Mouse (Mus musculus): ENCODE results near the gene Stx16. TPM values are rescaled to one million over a fixed set of nuclear protein-coding genes. Genes with fewer than 3 reads are reported as not detected.

The Stx16 gene
- polyA plus RNA-seq, 2 experiments: 2.1 to 10.9 TPM

DNA sequence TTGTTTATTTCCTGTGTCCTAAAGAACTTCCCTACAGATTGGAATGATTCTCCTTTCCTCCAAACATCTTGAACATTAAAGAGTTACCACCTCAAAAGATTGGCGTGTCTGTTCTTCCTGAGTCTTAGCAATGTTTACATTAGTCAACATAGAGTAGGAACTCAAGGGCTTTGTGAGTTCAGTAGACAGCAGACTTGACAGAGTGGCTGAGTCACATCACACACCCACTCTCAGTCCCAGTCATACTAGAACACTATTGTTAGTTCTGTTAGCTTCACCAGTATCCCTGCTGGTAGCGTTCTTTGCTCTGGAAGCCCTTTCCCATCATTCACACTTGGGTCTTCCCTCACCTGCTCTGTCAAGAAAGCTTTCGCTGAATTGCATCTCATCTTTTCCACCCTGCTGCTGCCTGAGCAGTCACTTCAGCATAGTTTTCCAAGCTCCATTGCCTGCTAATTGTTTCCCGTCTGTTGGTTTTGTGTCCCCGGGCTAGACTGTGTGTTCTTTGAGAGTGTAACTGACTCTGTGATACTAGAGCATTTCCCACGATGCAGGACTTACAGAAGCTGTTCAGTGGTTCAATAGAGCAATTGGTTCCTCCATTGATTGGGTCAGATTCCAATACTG lies 8.2 kb upstream of the Stx16 start:
- 64% methylated on average over 6 of the region's 6 CpGs for WGBS (ENCODE audit: insufficient replicate concordance)
- H3K4me2 ChIP-seq (ENCODE audit: low read depth): no peak overlapping the region
- H3K4me1 ChIP-seq (replicated peaks; ENCODE audit: control insufficient read depth in 2 of 2, insufficient read depth in 2 of 2, low read length in 1 of 2): peaks cover 0 to 4% of the 10 kb centered on the region in 2 experiments; a peak in 2 of 4 replicates
- no peak overlapping the region for H3K27ac ChIP-seq
- no peak for TF ChIP-seq EP300 (IDR thresholded peaks at IDR 0.05; ENCODE audit: low read depth)
- no peak for TF ChIP-seq CTCF (IDR thresholded peaks at IDR 0.05; ENCODE audit: low read depth)
- no peaks in the 10 kb centered on the region for H3K36me3 ChIP-seq (replicated peaks; ENCODE audit: control insufficient read depth, insufficient read depth, low read depth)
- no peaks in the 10 kb centered on the region for H3K27me3 ChIP-seq (ENCODE audit: control insufficient read depth, insufficient read depth, low read length)
- ATAC-seq (ENCODE audit: insufficient read depth) (no peak), DNase-seq (ENCODE audit: low read depth in 3 of 3, low spot score in 3 of 3) (no peak)
- no peak overlapping the region for H3K4me3 ChIP-seq (ENCODE audit: insufficient read depth in 1 of 2, low read depth in 2 of 2, low read length in 2 of 2)
- H3K9ac ChIP-seq (replicated peaks): no peak overlapping the region
- no peaks in the 10 kb centered on the region for H3K9me3 ChIP-seq (ENCODE audit: control insufficient read depth, low read length)

DNA sequence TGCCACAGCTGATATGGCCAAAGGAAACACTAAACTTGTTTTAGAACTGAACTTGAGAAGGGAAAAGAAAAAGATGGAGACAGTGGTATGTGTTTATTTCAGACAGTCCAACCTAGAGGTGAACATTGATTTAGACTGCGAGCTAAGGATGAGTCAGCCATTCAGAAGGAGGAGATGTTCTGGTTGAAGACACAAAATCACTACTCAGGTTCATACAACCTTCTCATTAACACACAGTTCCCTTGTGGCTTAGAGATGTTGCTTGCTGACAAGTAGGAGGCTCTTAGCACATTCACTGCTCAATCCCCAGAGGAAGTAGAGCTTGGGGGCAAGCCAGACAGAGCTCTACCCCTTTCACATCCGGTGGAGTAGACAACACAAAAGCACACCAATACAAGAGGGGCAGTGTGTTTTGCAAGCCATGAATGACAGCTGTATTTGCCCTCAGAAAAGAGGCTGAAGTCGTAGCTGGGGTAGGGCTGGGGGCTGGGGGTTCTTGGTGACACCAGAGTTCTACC lies 6.5 kb upstream of the Stx16 start:
- Histone ChIP-seq H3K4me2 (ENCODE audit: low read depth) (no peak overlapping the region), H3K27me3 (ENCODE audit: control insufficient read depth, insufficient read depth, low read length) (no peaks in the 10 kb centered on the region), H3K36me3 (replicated peaks; ENCODE audit: control insufficient read depth, insufficient read depth, low read depth) (no peaks in the 10 kb centered on the region), H3K9ac (replicated peaks) (no peak overlapping the region), H3K27ac (no peak overlapping the region), H3K4me1 (replicated peaks; ENCODE audit: control insufficient read depth in 2 of 2, insufficient read depth in 2 of 2, low read length in 1 of 2) (peaks cover 0 to 4% of the 10 kb centered on the region in 2 experiments; a peak in 2 of 4 replicates), H3K4me3 (ENCODE audit: insufficient read depth in 1 of 2, low read depth in 2 of 2, low read length in 2 of 2) (no peak overlapping the region), H3K9me3 (ENCODE audit: control insufficient read depth, low read length) (no peaks in the 10 kb centered on the region)
- WGBS (ENCODE audit: insufficient replicate concordance): 43% methylated on average over 3 of the region's 3 CpGs
- TF ChIP-seq EP300 (IDR thresholded peaks at IDR 0.05; ENCODE audit: low read depth): no peak
- no peak for TF ChIP-seq CTCF (IDR thresholded peaks at IDR 0.05; ENCODE audit: low read depth)
- DNase-seq (ENCODE audit: low read depth in 3 of 3, low spot score in 3 of 3) (no peak), ATAC-seq (ENCODE audit: insufficient read depth) (no peak)

DNA sequence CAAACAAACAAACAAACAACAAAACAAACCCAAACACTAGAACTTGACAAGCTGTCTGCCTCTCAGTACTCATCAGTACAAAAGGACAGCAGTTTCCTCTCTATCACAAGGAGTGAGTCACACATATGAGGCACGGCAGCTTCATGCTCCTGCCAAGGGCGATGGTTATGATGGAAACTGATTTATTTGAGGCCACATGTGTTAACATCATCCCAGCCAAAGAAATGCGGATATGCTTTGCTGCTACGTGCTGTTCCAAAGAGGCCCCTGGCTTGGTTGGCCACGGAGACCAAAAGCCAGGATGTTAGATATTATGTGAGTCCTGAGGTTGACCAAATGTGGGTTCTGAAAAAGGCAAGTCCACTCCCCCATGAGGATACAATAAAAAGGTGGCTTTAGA lies 4.7 kb upstream of the Stx16 start:
- Histone ChIP-seq H3K27me3 (ENCODE audit: control insufficient read depth, insufficient read depth, low read length) (no peaks in the 10 kb centered on the region), H3K9me3 (ENCODE audit: control insufficient read depth, low read length) (no peaks in the 10 kb centered on the region), H3K4me1 (replicated peaks; ENCODE audit: control insufficient read depth in 2 of 2, insufficient read depth in 2 of 2, low read length in 1 of 2) (peaks cover 0 to 10% of the 10 kb centered on the region in 2 experiments; a peak in 3 of 4 replicates), H3K4me3 (ENCODE audit: insufficient read depth in 1 of 2, low read depth in 2 of 2, low read length in 2 of 2) (no peak overlapping the region), H3K4me2 (ENCODE audit: low read depth) (no peak overlapping the region), H3K27ac (no peak overlapping the region), H3K36me3 (replicated peaks; ENCODE audit: control insufficient read depth, insufficient read depth, low read depth) (no peaks in the 10 kb centered on the region), H3K9ac (replicated peaks) (no peak overlapping the region)
- TF ChIP-seq CTCF (IDR thresholded peaks at IDR 0.05; ENCODE audit: low read depth): no peak
- WGBS (ENCODE audit: insufficient replicate concordance): 68% methylated on average over 5 of the region's 5 CpGs
- DNase-seq (ENCODE audit: low read depth in 3 of 3, low spot score in 3 of 3): no peak
- no peak for ATAC-seq (ENCODE audit: insufficient read depth)

DNA sequence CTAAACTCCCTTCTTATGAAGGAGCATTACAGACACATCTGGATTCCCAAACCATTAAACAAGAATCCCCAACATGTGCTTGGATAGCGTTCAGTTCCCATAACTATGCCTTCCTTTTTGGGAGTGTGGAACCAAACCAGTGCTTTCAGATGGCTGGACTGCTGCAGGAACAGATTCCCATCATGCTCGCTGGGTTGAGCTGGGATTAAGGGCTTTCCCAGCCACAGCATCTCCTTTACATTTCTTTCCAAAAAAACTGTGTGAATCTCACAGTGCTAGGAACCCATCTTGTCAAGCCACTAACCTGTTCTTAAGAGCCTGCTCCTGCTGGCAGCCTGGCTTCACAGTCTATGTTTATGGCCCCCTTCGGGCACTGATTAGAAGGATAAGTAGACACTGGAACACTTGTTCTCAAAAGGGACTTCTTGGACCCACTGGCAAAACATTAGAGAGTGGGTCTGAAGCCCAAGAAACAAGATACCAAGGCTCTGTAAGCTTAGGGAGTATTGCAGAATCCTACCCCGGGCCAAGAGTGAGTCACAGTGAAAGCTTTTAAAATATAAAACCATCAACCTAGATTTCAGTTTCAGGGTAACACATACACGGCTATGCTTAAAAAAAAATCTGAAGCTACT lies 2.8 kb upstream of the Stx16 start:
- Histone ChIP-seq H3K9ac (replicated peaks) (no peak overlapping the region), H3K27ac (no peak overlapping the region), H3K4me3 (ENCODE audit: insufficient read depth in 1 of 2, low read depth in 2 of 2, low read length in 2 of 2) (no peak overlapping the region), H3K27me3 (ENCODE audit: control insufficient read depth, insufficient read depth, low read length) (no peaks in the 10 kb centered on the region), H3K9me3 (ENCODE audit: control insufficient read depth, low read length) (no peaks in the 10 kb centered on the region), H3K4me1 (replicated peaks; ENCODE audit: control insufficient read depth in 2 of 2, insufficient read depth in 2 of 2, low read length in 1 of 2) (peaks cover 3 to 13% of the 10 kb centered on the region in 2 experiments), H3K4me2 (ENCODE audit: low read depth) (no peak overlapping the region), H3K36me3 (replicated peaks; ENCODE audit: control insufficient read depth, insufficient read depth, low read depth) (no peaks in the 10 kb centered on the region)
- TF ChIP-seq EP300 (IDR thresholded peaks at IDR 0.05; ENCODE audit: low read depth): no peak
- no peak for TF ChIP-seq CTCF (IDR thresholded peaks at IDR 0.05; ENCODE audit: low read depth)
- WGBS (ENCODE audit: insufficient replicate concordance): 53% methylated on average over 5 of the region's 5 CpGs
- DNase-seq (ENCODE audit: low read depth in 3 of 3, low spot score in 3 of 3): no peak
- no peak for ATAC-seq (ENCODE audit: insufficient read depth)

DNA sequence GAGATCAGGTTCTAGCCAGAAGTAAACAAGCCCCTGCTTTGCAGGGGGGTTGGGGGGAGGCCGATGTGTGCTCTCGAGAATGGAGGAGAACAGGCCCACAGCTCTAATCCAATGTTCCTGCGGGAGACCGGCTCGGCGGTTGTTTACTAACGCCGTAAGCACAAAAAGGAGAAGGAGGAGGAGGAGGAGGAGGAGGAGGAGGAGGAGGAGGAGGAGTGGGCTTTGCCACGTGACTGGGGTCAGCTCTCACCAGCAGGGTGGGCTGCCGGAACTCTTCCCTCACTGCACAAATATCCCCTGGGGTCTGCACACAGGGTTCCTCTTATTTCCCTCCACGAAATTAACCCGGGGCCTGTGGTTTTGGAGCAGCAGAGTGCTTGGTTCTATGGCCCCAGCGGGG lies 1.5 kb upstream of the Stx16 start:
- Histone ChIP-seq H3K4me3 (ENCODE audit: insufficient read depth in 1 of 2, low read depth in 2 of 2, low read length in 2 of 2) (peak overlapping the region; percentile 6 to 25; a peak in 2 of 4 replicates), H3K9ac (replicated peaks) (0 out of 2 replicates have a peak overlapping the region, but pooled peaks have one; percentile 14), H3K4me2 (ENCODE audit: low read depth) (peak overlapping the region; percentile 98), H3K9me3 (ENCODE audit: control insufficient read depth, low read length) (no peaks in the 10 kb centered on the region), H3K27ac (no peak overlapping the region), H3K4me1 (replicated peaks; ENCODE audit: control insufficient read depth in 2 of 2, insufficient read depth in 2 of 2, low read length in 1 of 2) (peaks cover 3 to 11% of the 10 kb centered on the region in 2 experiments), H3K27me3 (ENCODE audit: control insufficient read depth, insufficient read depth, low read length) (no peaks in the 10 kb centered on the region), H3K36me3 (replicated peaks; ENCODE audit: control insufficient read depth, insufficient read depth, low read depth) (no peaks in the 10 kb centered on the region)
- WGBS (ENCODE audit: insufficient replicate concordance): 2% methylated on average over 10 of the region's 13 CpGs
- DNase-seq (ENCODE audit: low read depth in 3 of 3, low spot score in 3 of 3) (no peak), ATAC-seq (ENCODE audit: insufficient read depth) (no peak)
- no peak for TF ChIP-seq CTCF (IDR thresholded peaks at IDR 0.05; ENCODE audit: low read depth)
- TF ChIP-seq EP300 (IDR thresholded peaks at IDR 0.05; ENCODE audit: low read depth): no peak
